Mouse (Mus musculus): Measurements from ENCODE around the gene Il2rb.

GRCm38 (mm10) chr15:78436380-78437192 is 58.5 kb downstream of the Il2rb start:
- no peak for TF ChIP-seq CTCF (IDR thresholded peaks at IDR 0.05; ENCODE audit: insufficient read depth, low read length)
- TF ChIP-seq POLR2A (IDR thresholded peaks at IDR 0.05; ENCODE audit: borderline replicate concordance, extremely low read depth, low read depth, low read length), result no peak

Data from lung, adult 2 months (tissue).